14 mouse cellular contexts compared by ENCODE assay signal in the genomic region with DNA sequence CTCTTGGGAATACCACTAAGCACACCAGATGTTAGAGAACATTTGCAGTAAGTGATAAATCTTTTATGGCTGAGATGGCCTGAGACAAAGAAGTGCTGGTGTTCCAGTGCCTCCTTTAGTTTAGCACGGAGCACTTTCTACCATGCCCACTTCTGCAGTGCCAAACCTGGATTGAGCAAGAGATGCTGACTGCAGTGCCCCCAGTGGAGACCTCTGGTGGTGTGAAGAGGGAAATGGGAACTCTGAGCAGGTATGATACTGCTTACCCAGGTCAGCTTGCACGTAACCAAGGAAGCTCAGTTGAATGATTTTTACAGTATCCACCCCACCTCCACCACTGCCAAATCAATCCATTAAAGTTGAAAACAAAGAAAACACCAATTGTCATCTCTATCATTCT. TPM values are rescaled to one million over a fixed set of nuclear protein-coding genes. Genes with fewer than 3 reads are reported as not detected.
DNase-seq lines count a peak whose midpoint lies in the region; ATAC-seq and TF ChIP-seq lines count a peak whose summit lies in the region.
"Had no signal": no experiment of that assay in that cellular context is flagged by ENCODE, and none has a peak within 500 bp of the region (broad histone marks: within the 10 kb centered on the region; RNA-seq: fewer than 3 reads in every experiment).

No protein-coding gene starts in this region.

- TF ChIP-seq CTCF in liver, postnatal 0 days (IDR thresholded peaks at IDR 0.05; ENCODE audit: low read depth), result peak; percentile 45

- ATAC-seq in liver, postnatal 0 days, result no peak
- ATAC-seq in liver, embryonic 12.5 days, result no peak

- H3K9me3 ChIP-seq in liver, postnatal 0 days (ENCODE audit: low read length), result no peaks in the 10 kb centered on the region
- no peaks in the 10 kb centered on the region for H3K9me3 ChIP-seq in liver, embryonic 12.5 days (replicated peaks)
- H3K9me3 ChIP-seq: heart, embryonic 13.5 days; hindbrain, embryonic 12.5 days had no signal

- H3K27ac ChIP-seq in liver, postnatal 0 days (ENCODE audit: low read depth), result no peak overlapping the region
- no peak overlapping the region for H3K27ac ChIP-seq in liver, embryonic 12.5 days
- H3K27ac ChIP-seq: heart, embryonic 13.5 days; hindbrain, embryonic 12.5 days had no signal

- TF ChIP-seq EP300 in liver, postnatal 0 days (IDR thresholded peaks at IDR 0.05; ENCODE audit: low read depth), result no peak

- 63% methylated on average over 2 of the region's 2 CpGs for WGBS in liver, postnatal 0 days (ENCODE audit: insufficient replicate concordance)
- 61% methylated on average over 2 of the region's 2 CpGs for WGBS in liver, embryonic 12.5 days (ENCODE audit: insufficient replicate concordance)

- H3K4me2 ChIP-seq in liver, postnatal 0 days (ENCODE audit: low read depth, low read length), result no peak overlapping the region
- no peak overlapping the region for H3K4me2 ChIP-seq in liver, embryonic 12.5 days
- H3K4me2 ChIP-seq: heart, embryonic 13.5 days; hindbrain, embryonic 12.5 days had no signal

- H3K36me3 ChIP-seq in liver, postnatal 0 days (replicated peaks; ENCODE audit: insufficient read depth, low read length), result no peaks in the 10 kb centered on the region
- H3K36me3 ChIP-seq in liver, embryonic 12.5 days, result no peaks in the 10 kb centered on the region
- H3K36me3 ChIP-seq: hindbrain, embryonic 12.5 days had no signal

- H3K4me1 ChIP-seq in liver, postnatal 0 days (ENCODE audit: insufficient read depth), result no peaks in the 10 kb centered on the region
- H3K4me1 ChIP-seq in liver, embryonic 12.5 days, result no peaks in the 10 kb centered on the region
- H3K4me1 ChIP-seq: hindbrain, embryonic 12.5 days had no signal

- H3K4me3 ChIP-seq in liver, postnatal 0 days (ENCODE audit: low read depth, low read length), result no peak overlapping the region
- no peak overlapping the region for H3K4me3 ChIP-seq in liver, embryonic 12.5 days
- H3K4me3 ChIP-seq: heart, embryonic 13.5 days; hindbrain, embryonic 12.5 days had no signal

- no peaks in the 10 kb centered on the region for H3K27me3 ChIP-seq in liver, postnatal 0 days (ENCODE audit: insufficient read depth, low read length)
- no peaks in the 10 kb centered on the region for H3K27me3 ChIP-seq in liver, embryonic 12.5 days (replicated peaks)
- H3K27me3 ChIP-seq: heart, embryonic 13.5 days; hindbrain, embryonic 12.5 days had no signal

- peak; percentile 17 to 19 for DNase-seq in cerebellum, postnatal 10 days
- DNase-seq in cerebellum, adult 9-10 months, result no peak
- no peak for DNase-seq in liver, postnatal 0 days
- DNase-seq in R1 (ENCODE audit: low read depth, low spot score), result peak; percentile 4
- peak; percentile 29 for DNase-seq in thymus, postnatal 0 days (ENCODE audit: low spot score)
- DNase-seq in right cerebral cortex, postnatal 36 days (ENCODE audit: low spot score in 2 of 2), result no peak
- DNase-seq in left cerebral cortex, adult 8-10 months (ENCODE audit: low spot score in 2 of 2), result no peak
- DNase-seq: adrenal gland, adult 2 months; gastrocnemius, postnatal 25 days; kidney, adult 9 months; right cerebral cortex, postnatal 4 days had no signal

- no peak overlapping the region for H3K9ac ChIP-seq in liver, postnatal 0 days (replicated peaks)
- no peak overlapping the region for H3K9ac ChIP-seq in liver, embryonic 12.5 days
- H3K9ac ChIP-seq: heart, embryonic 13.5 days; hindbrain, embryonic 12.5 days had no signal

RNA-seq across cellular contexts. Expression of gene Rpgrip1l, which starts 51.5 kb away (rescaled TPM):
- polyA plus RNA-seq in liver, postnatal 0 days (2015; fragmentation: Nextera tagmentation; extraction: Ambion mirVana), result 1.0 and 1.2 TPM in 2 replicates
- polyA plus RNA-seq in liver, embryonic 12.5 days (2016; fragmentation: Nextera tagmentation; extraction: Ambion mirVana), result 3.5 and 4.6 TPM in 2 replicates
- 8.7 and 11.6 TPM in 2 replicates for polyA plus RNA-seq in thymus, postnatal 0 days (2015; fragmentation: Nextera tagmentation; extraction: Ambion mirVana)
- 10 to 100 TPM; 20.5 to 28.3 (median 26.7) TPM for total RNA-seq in left cerebral cortex, adult 8-10 months (2022)

RNA-seq across cellular contexts. Expression of gene Fto, which starts 51.7 kb away (rescaled TPM):
- polyA plus RNA-seq in liver, postnatal 0 days (2015; fragmentation: Nextera tagmentation; extraction: Ambion mirVana), result 10.8 and 11.0 TPM in 2 replicates
- polyA plus RNA-seq in liver, embryonic 12.5 days (2016; fragmentation: Nextera tagmentation; extraction: Ambion mirVana), result 28.6 and 29.6 TPM in 2 replicates
- 33.4 and 37.5 TPM in 2 replicates for polyA plus RNA-seq in thymus, postnatal 0 days (2015; fragmentation: Nextera tagmentation; extraction: Ambion mirVana)
- 100 to 1,000 TPM; 155 to 180 (median 173) TPM for total RNA-seq in left cerebral cortex, adult 8-10 months (2022)

Comparison
In these comparisons a context has a peak if more than half of its experiments do, and no peak if none do; other contexts are left out.
1. DNase-seq: peak in cerebellum, postnatal 10 days (2 of 2), R1 (single experiment) and thymus, postnatal 0 days (single experiment); none in cerebellum, adult 9-10 months (single experiment), liver, postnatal 0 days (single experiment), right cerebral cortex, postnatal 36 days (0 of 2) and left cerebral cortex, adult 8-10 months (0 of 2).